Comparison of ENCODE assay signal across 20 mouse cellular contexts in the genomic region with DNA sequence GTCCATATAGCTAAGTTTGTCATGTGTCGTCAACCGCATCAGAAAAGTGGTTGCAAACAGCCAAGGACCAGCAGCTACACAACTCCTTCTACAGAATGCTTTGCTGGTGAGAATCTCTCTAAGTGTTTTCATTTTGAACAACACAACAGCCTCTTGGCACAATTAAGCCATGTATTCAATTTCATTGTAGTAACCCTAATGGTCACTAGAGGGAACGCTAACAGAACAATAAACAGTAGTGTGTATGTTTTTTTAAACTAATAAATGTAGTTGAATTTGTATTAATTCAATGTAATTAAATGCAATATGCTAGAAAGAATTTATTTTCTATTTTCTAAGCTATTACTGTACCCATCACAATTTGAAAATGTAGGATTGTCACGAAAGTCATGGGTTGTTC.
DNase-seq lines count a peak whose midpoint lies in the region; ATAC-seq and TF ChIP-seq lines count a peak whose summit lies in the region.
"Had no signal": no experiment of that assay in that cellular context is flagged by ENCODE, and none has a peak within 500 bp of the region (broad histone marks: within the 10 kb centered on the region; RNA-seq: fewer than 3 reads in every experiment).

No protein-coding gene starts in this region.

- WGBS in forebrain, embryonic 14.5 days = 81% methylated on average over 4 of the region's 4 CpGs
- 81% methylated on average over 4 of the region's 4 CpGs for WGBS in forebrain, embryonic 16.5 days
- 87% methylated on average over 4 of the region's 4 CpGs for WGBS in intestine, postnatal 0 days
- WGBS in intestine, embryonic 16.5 days = 89% methylated on average over 4 of the region's 4 CpGs
- 84% methylated on average over 4 of the region's 4 CpGs for WGBS in lung, embryonic 14.5 days
- 91% methylated on average over 4 of the region's 4 CpGs for WGBS in midbrain, embryonic 13.5 days

- no peak overlapping the region for H3K27ac ChIP-seq in forebrain, embryonic 14.5 days (ENCODE audit: low read depth, low read length)
- no peak overlapping the region for H3K27ac ChIP-seq in forebrain, embryonic 16.5 days (ENCODE audit: low read length)
- H3K27ac ChIP-seq in intestine, postnatal 0 days (ENCODE audit: low read depth, low read length) = no peak overlapping the region
- no peak overlapping the region for H3K27ac ChIP-seq in intestine, embryonic 16.5 days (ENCODE audit: low read length)
- no peak overlapping the region for H3K27ac ChIP-seq in lung, embryonic 14.5 days (ENCODE audit: low read depth)
- no peak overlapping the region for H3K27ac ChIP-seq in midbrain, embryonic 13.5 days
- H3K27ac ChIP-seq: embryonic facial prominence, embryonic 13.5 days; forebrain, embryonic 12.5 days; heart, embryonic 10.5 days; hindbrain, embryonic 10.5 days; hindbrain, embryonic 15.5 days had no signal

- H3K36me3 ChIP-seq in forebrain, embryonic 14.5 days (ENCODE audit: control insufficient read depth, insufficient read depth, low read length) = no peaks in the 10 kb centered on the region
- no peaks in the 10 kb centered on the region for H3K36me3 ChIP-seq in forebrain, embryonic 16.5 days (ENCODE audit: control insufficient read depth, insufficient read depth)
- no peaks in the 10 kb centered on the region for H3K36me3 ChIP-seq in intestine, postnatal 0 days (ENCODE audit: control insufficient read depth, insufficient read depth)
- H3K36me3 ChIP-seq in intestine, embryonic 16.5 days (ENCODE audit: control insufficient read depth, insufficient read depth, low read length) = no peaks in the 10 kb centered on the region
- no peaks in the 10 kb centered on the region for H3K36me3 ChIP-seq in lung, embryonic 14.5 days (ENCODE audit: insufficient read depth)
- no peaks in the 10 kb centered on the region for H3K36me3 ChIP-seq in midbrain, embryonic 13.5 days
- H3K36me3 ChIP-seq: embryonic facial prominence, embryonic 13.5 days; forebrain, embryonic 12.5 days; heart, embryonic 10.5 days; hindbrain, embryonic 10.5 days; hindbrain, embryonic 15.5 days had no signal

- H3K4me2 ChIP-seq in forebrain, embryonic 14.5 days (ENCODE audit: low read length) = no peak overlapping the region
- no peak overlapping the region for H3K4me2 ChIP-seq in forebrain, embryonic 16.5 days (ENCODE audit: low read length)
- no peak overlapping the region for H3K4me2 ChIP-seq in intestine, postnatal 0 days (replicated peaks; ENCODE audit: low read depth)
- H3K4me2 ChIP-seq in intestine, embryonic 16.5 days (ENCODE audit: low read depth, low read length) = no peak overlapping the region
- no peak overlapping the region for H3K4me2 ChIP-seq in lung, embryonic 14.5 days
- no peak overlapping the region for H3K4me2 ChIP-seq in midbrain, embryonic 13.5 days (replicated peaks)
- H3K4me2 ChIP-seq: embryonic facial prominence, embryonic 13.5 days; forebrain, embryonic 12.5 days; hindbrain, embryonic 15.5 days had no signal

- H3K27me3 ChIP-seq in forebrain, embryonic 14.5 days (replicated peaks; ENCODE audit: control insufficient read depth, insufficient read depth, low read length) = no peaks in the 10 kb centered on the region
- no peaks in the 10 kb centered on the region for H3K27me3 ChIP-seq in forebrain, embryonic 16.5 days (replicated peaks; ENCODE audit: control insufficient read depth, insufficient read depth, low read length)
- H3K27me3 ChIP-seq in intestine, postnatal 0 days (replicated peaks; ENCODE audit: control insufficient read depth, insufficient read depth, low read length) = no peaks in the 10 kb centered on the region
- no peaks in the 10 kb centered on the region for H3K27me3 ChIP-seq in intestine, embryonic 16.5 days (replicated peaks; ENCODE audit: control insufficient read depth, insufficient read depth, low read length)
- H3K27me3 ChIP-seq in lung, embryonic 14.5 days (ENCODE audit: insufficient read depth, low read length) = no peaks in the 10 kb centered on the region
- no peaks in the 10 kb centered on the region for H3K27me3 ChIP-seq in midbrain, embryonic 13.5 days
- H3K27me3 ChIP-seq: embryonic facial prominence, embryonic 13.5 days; forebrain, embryonic 12.5 days; hindbrain, embryonic 15.5 days had no signal

- DNase-seq in forebrain, embryonic 14.5 days (ENCODE audit: low spot score) = peak; percentile 16
- DNase-seq in lung, embryonic 14.5 days = peak; percentile 19
- no peak for DNase-seq in lung, postnatal 14 days
- DNase-seq: adrenal gland, adult 2 months; adrenal gland, postnatal 25 days; cerebellum, adult 18-20 months; cerebellum, adult 9-11 months; cerebellum, postnatal 36 days; gastrocnemius, postnatal 10 days; heart, adult 18-20 months; heart, postnatal 14 days had no signal

- H3K9ac ChIP-seq in forebrain, embryonic 14.5 days (ENCODE audit: low read length) = no peak overlapping the region
- no peak overlapping the region for H3K9ac ChIP-seq in forebrain, embryonic 16.5 days (replicated peaks; ENCODE audit: low read depth, low read length)
- H3K9ac ChIP-seq in intestine, postnatal 0 days (ENCODE audit: low read depth, low read length) = no peak overlapping the region
- no peak overlapping the region for H3K9ac ChIP-seq in intestine, embryonic 16.5 days (ENCODE audit: low read depth, low read length)
- H3K9ac ChIP-seq in lung, embryonic 14.5 days = no peak overlapping the region
- no peak overlapping the region for H3K9ac ChIP-seq in midbrain, embryonic 13.5 days (replicated peaks)
- H3K9ac ChIP-seq: embryonic facial prominence, embryonic 13.5 days; forebrain, embryonic 12.5 days; hindbrain, embryonic 15.5 days had no signal

- no peak for ATAC-seq in forebrain, embryonic 14.5 days
- ATAC-seq in forebrain, embryonic 16.5 days = no peak
- ATAC-seq in intestine, postnatal 0 days = no peak
- ATAC-seq in intestine, embryonic 16.5 days = no peak
- ATAC-seq in lung, embryonic 14.5 days (ENCODE audit: insufficient read depth) = no peak
- no peak for ATAC-seq in midbrain, embryonic 13.5 days

- H3K4me1 ChIP-seq in forebrain, embryonic 14.5 days (ENCODE audit: control insufficient read depth, insufficient read depth, low read length) = no peaks in the 10 kb centered on the region
- H3K4me1 ChIP-seq in forebrain, embryonic 16.5 days (replicated peaks; ENCODE audit: control insufficient read depth, insufficient read depth, low read length) = no peaks in the 10 kb centered on the region
- no peaks in the 10 kb centered on the region for H3K4me1 ChIP-seq in intestine, postnatal 0 days (replicated peaks; ENCODE audit: control insufficient read depth, insufficient read depth, low read length)
- no peaks in the 10 kb centered on the region for H3K4me1 ChIP-seq in intestine, embryonic 16.5 days (ENCODE audit: control insufficient read depth, insufficient read depth, low read length)
- H3K4me1 ChIP-seq in lung, embryonic 14.5 days (ENCODE audit: insufficient read depth) = no peaks in the 10 kb centered on the region
- no peaks in the 10 kb centered on the region for H3K4me1 ChIP-seq in midbrain, embryonic 13.5 days (replicated peaks)
- H3K4me1 ChIP-seq: embryonic facial prominence, embryonic 13.5 days; forebrain, embryonic 12.5 days; heart, embryonic 10.5 days; hindbrain, embryonic 10.5 days; hindbrain, embryonic 15.5 days had no signal

- peak; percentile 23; the same call in 1 of the 2 replicates for TF ChIP-seq CTCF in intestine, postnatal 0 days (IDR thresholded peaks at IDR 0.05; ENCODE audit: low read depth)
- TF ChIP-seq CTCF in lung, embryonic 14.5 days (IDR thresholded peaks at IDR 0.05; ENCODE audit: low read depth) = no peak

- H3K9me3 ChIP-seq in forebrain, embryonic 14.5 days (replicated peaks; ENCODE audit: control insufficient read depth, low read length) = no peaks in the 10 kb centered on the region
- H3K9me3 ChIP-seq in forebrain, embryonic 16.5 days (ENCODE audit: control insufficient read depth, low read length) = no peaks in the 10 kb centered on the region
- no peaks in the 10 kb centered on the region for H3K9me3 ChIP-seq in intestine, postnatal 0 days (ENCODE audit: control insufficient read depth)
- no peaks in the 10 kb centered on the region for H3K9me3 ChIP-seq in intestine, embryonic 16.5 days (ENCODE audit: control insufficient read depth, low read length)
- no peaks in the 10 kb centered on the region for H3K9me3 ChIP-seq in lung, embryonic 14.5 days (ENCODE audit: low read depth, low read length)
- H3K9me3 ChIP-seq in midbrain, embryonic 13.5 days = no peaks in the 10 kb centered on the region
- H3K9me3 ChIP-seq: embryonic facial prominence, embryonic 13.5 days; forebrain, embryonic 12.5 days; heart, embryonic 10.5 days; hindbrain, embryonic 10.5 days; hindbrain, embryonic 15.5 days had no signal

- H3K4me3 ChIP-seq in forebrain, embryonic 14.5 days (ENCODE audit: low read depth, low read length) = no peak overlapping the region
- no peak overlapping the region for H3K4me3 ChIP-seq in forebrain, embryonic 16.5 days (replicated peaks; ENCODE audit: low read length)
- H3K4me3 ChIP-seq in intestine, postnatal 0 days (ENCODE audit: low read depth, low read length) = no peak overlapping the region
- H3K4me3 ChIP-seq in intestine, embryonic 16.5 days (ENCODE audit: low read length) = no peak overlapping the region
- no peak overlapping the region for H3K4me3 ChIP-seq in lung, embryonic 14.5 days (ENCODE audit: low read depth, low read length)
- H3K4me3 ChIP-seq in midbrain, embryonic 13.5 days (replicated peaks) = no peak overlapping the region
- H3K4me3 ChIP-seq: embryonic facial prominence, embryonic 13.5 days; forebrain, embryonic 12.5 days; heart, embryonic 10.5 days; hindbrain, embryonic 10.5 days; hindbrain, embryonic 15.5 days had no signal
